Mouse (Mus musculus) lung, postnatal 0 days (tissue): ENCODE measurements around the gene Smn1. TPM values are rescaled to one million over a fixed set of nuclear protein-coding genes. Genes with fewer than 3 reads are reported as not detected.

Experiments used
- ATAC-seq: fragments of 200-750 bp; cut with Nextera tagmentation; 2 replicates; pipeline ENCODE4 v1.8.0; 2017; ENCODE audit warnings: moderate library complexity
- DNase-seq: peaks from one replicate; pipeline ENCODE4 v3.0.0-alpha.2; 2016; ENCODE audit warnings: low spot score
- H3K27ac ChIP-seq: fragments of 300-500 bp; sonication (generic); 2 replicates; pipeline ENCODE4 v1.5.1; 2014; ENCODE audit warnings: antibody characterized with exemption, mild to moderate bottlenecking, low read length, mixed read lengths
- H3K27me3 ChIP-seq: fragments of 300-500 bp; sonication (generic); replicated peaks from 2 replicates; pipeline ENCODE4 v1.6.1; 2014; ENCODE audit warnings: low read length, mixed read lengths; ENCODE audit not compliant: insufficient read depth
- H3K36me3 ChIP-seq: fragments of 300-500 bp; sonication (generic); 2 replicates; pipeline ENCODE4 v1.6.1; 2014; ENCODE audit warnings: low read length, mixed read lengths; ENCODE audit not compliant: insufficient read depth
- H3K4me1 ChIP-seq: fragments of 300-500 bp; sonication (generic); 2 replicates; pipeline ENCODE4 v1.6.1; 2014; ENCODE audit warnings: antibody characterized with exemption, low read depth, low read length, mixed read lengths; ENCODE audit not compliant: insufficient read depth
- H3K4me2 ChIP-seq: fragments of 300-500 bp; sonication (generic); replicated peaks from 2 replicates; pipeline ENCODE4 v1.6.1; 2014; ENCODE audit warnings: low read depth, mild to moderate bottlenecking, low read length, moderate library complexity, mixed read lengths
- H3K4me3 ChIP-seq: fragments of 300-500 bp; sonication (generic); 2 replicates; pipeline ENCODE4 v1.5.1; 2014; ENCODE audit warnings: low read depth, low read length
- H3K9ac ChIP-seq: fragments of 300-500 bp; sonication (generic); replicated peaks from 2 replicates; pipeline ENCODE4 v1.6.1; 2014; ENCODE audit warnings: low read depth, mild to moderate bottlenecking
- H3K9me3 ChIP-seq: fragments of 300-500 bp; sonication (generic); 2 replicates; pipeline ENCODE4 v1.6.1; 2016; ENCODE audit warnings: low read length, mixed read lengths
- CTCF ChIP-seq: IDR thresholded peaks from 2 replicates; pipeline ENCODE4 v1.5.1; 2016; ENCODE audit warnings: antibody characterized with exemption, mild to moderate bottlenecking
- EP300 ChIP-seq: IDR thresholded peaks from 2 replicates; pipeline ENCODE4 v1.6.1; 2016; ENCODE audit warnings: antibody characterized with exemption, mild to moderate bottlenecking, control low read depth
- WGBS: fragments of 180-500 bp; shearing (Covaris S2); extraction: QIAGEN DNeasy Blood & Tissue Kit; methylation state at CpG from one replicate; pipeline ENCODE4 v1.1.7; 2014; 5-methylcytosine and 5-hydroxymethylcytosine counted together
- polyA plus RNA-seq: library from polyadenylated mRNA; unstranded; fragments of >200 nt; fragmentation: Nextera tagmentation; extraction: Ambion mirVana; gene quantifications from 2 replicates; pipeline ENCODE4 v1.2.1, GENCODE M21; 2015

Gene Smn1
- 20.5 and 23.0 TPM in 2 replicates for polyA plus RNA-seq

DNA sequence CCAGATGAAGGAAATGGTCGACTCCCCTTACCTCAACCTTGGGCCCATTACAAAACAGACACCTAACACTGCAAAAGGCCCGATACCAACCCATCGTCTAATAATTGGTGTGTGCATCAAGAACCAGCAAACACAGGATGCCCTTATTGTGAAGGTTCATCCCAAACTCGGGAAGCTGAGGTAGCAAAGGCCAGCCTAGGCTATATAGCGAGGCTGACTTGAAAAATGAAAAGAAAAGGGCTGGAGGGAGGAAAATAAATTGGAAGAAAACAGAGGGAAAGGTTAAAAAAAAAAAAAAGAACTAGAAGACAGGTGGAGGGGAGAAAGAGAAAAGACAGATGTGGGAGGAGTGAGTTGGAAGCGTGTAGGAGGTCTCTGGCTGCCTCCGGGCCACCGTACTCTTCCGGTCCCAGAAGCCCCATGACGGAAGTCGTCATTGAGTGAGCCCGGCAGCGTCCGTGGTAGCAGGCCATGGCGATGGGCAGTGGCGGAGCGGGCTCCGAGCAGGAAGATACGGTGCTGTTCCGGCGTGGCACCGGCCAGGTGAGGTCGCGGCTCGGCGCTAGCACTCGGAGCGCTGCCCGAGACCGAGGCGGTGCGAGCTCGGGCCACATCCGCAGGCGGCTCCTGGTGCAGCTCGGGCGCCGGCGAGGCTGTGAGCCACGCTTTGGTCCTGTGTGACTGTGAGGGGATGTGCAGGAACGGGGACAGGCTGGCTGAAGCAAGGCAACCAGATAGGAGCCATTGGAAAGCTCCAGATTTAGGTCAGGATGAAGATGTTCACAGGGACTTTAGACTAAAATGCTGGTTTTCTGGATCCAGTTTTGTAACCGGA is at the start of gene Smn1:
TSS of gene Smn1 (plus strand) at position 430 of the 835 bp plus-strand sequence.
- H3K4me1 ChIP-seq = peaks cover 9% of the 10 kb centered on the region; the same call in 1 of the 2 replicates
- DNase-seq (peak; percentile 96), ATAC-seq (peak; percentile 100)
- H3K27ac ChIP-seq = peak within 1 kb of the TSS; percentile 57; the same call in 1 of the 2 replicates
- peaks cover 10% of the 10 kb centered on the region; the same call in 1 of the 2 replicates for H3K36me3 ChIP-seq
- H3K4me3 ChIP-seq = peak within 1 kb of the TSS; percentile 91
- H3K27me3 ChIP-seq = no peaks in the 10 kb centered on the region
- peak; percentile 24; the same call in 1 of the 2 replicates for TF ChIP-seq EP300
- no peak for TF ChIP-seq CTCF
- H3K4me2 ChIP-seq = peak within 1 kb of the TSS; percentile 73
- 3% methylated on average over 42 of the region's 42 CpGs for WGBS
- H3K9me3 ChIP-seq = no peaks in the 10 kb centered on the region
- peak within 1 kb of the TSS; percentile 87 for H3K9ac ChIP-seq

DNA sequence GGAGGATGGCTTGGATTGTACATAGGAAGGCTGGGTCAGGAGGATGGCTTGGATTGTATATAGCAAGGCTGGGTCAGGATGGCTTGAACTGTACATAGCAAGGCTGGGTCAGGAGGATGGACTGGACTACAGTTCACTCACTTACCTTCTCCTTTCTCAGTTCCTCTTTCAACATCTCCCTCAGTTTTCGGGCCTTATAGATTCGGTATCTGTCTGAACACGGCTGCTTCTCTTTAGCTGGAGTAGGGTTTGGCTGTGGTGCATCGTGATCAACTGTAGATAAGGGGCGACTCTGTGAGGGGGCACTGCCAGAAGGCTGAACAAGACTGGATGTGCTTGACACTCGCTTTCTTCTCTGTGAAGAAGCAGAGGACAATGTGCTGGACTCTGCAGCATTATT is 25.8 kb upstream of the Smn1 start:
- Histone ChIP-seq H3K9ac (no peak overlapping the region), H3K36me3 (peaks cover 22% of the 10 kb centered on the region), H3K4me1 (peaks cover 13% of the 10 kb centered on the region; the same call in 1 of the 2 replicates), H3K4me2 (no peak overlapping the region), H3K27me3 (no peaks in the 10 kb centered on the region), H3K9me3 (0 out of 2 replicates have a peak, but pooled peaks cover 4% of the 10 kb centered on the region), H3K27ac (no peak overlapping the region), H3K4me3 (no peak overlapping the region)
- TF ChIP-seq CTCF (no peak), EP300 (no peak)
- DNase-seq (no peak), ATAC-seq (no peak)
- WGBS = 84% methylated on average over 6 of the region's 6 CpGs

DNA sequence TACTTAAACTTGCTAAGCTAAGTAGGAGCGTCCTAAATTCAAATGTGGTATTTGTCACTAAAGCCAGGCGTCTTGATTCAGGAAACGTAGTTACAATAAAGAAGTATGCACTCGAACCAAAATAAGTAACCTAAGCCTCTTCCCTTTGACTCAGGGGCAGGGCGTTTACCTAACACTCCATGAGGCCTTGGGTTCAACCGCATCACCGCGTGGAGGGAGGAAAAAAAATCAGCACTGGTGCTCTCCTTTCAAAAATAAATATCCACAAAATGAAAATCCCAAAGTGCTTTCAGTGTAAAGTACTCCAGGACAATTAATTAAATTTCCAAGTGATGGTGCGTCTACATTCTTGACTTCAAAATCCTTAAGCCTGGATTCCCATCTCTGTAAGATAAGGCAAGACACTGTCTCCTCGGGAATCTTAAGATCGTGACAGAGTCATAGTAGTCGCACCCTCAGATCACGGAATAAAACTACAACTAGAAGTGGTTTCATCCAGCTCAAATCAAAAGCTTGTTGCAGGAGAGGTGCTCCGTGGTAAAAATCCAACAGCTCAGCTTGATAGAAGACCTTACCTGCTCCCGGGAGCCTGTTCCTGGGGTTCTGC is 21.5 kb upstream of the Smn1 start:
- Histone ChIP-seq H3K4me3 (peak overlapping the region; percentile 90), H3K9me3 (no peaks in the 10 kb centered on the region), H3K27ac (peak overlapping the region; percentile 87), H3K27me3 (no peaks in the 10 kb centered on the region), H3K36me3 (no peaks in the 10 kb centered on the region), H3K4me1 (peaks cover 13% of the 10 kb centered on the region; the same call in 1 of the 2 replicates), H3K9ac (peak overlapping the region; percentile 87), H3K4me2 (peak overlapping the region; percentile 79)
- TF ChIP-seq CTCF = no peak
- TF ChIP-seq EP300 = no peak
- no peak for ATAC-seq
- DNase-seq = peak; percentile 46
- 3% methylated on average over 15 of the region's 15 CpGs for WGBS

DNA sequence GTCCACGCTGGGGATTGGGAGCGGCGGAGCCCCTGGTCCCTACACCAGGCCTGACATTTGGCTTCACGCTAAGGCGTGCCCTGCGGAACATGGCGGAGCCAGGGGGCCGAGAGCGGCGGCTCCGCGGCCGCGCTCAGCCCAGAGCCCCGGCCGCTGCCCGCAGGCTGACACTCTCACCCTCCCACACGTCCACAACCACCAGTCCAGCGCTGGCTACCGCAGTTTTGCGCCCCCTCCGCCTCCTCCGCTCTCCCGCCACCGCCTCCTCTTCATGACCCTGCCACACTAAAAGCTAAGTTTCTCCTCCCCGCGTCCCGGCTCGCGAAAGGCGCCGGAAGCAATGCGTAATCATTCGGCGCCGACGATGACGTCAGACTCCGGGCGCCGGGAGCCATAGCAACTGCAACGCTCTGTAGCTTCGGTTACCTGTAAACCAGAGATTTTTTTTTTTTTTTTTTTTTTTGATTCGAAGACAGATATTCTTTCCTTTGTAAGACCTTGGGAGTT is 20.9 kb upstream of the Smn1 start, which contains the start of gene Bdp1:
TSS of gene Bdp1 (minus strand) at position 323 of the 507 bp plus-strand sequence.
- no peaks in the 10 kb centered on the region for H3K27me3 ChIP-seq
- peak within 1 kb of the TSS; percentile 87 for H3K9ac ChIP-seq
- ATAC-seq = peak; percentile 86
- WGBS = under 1% methylated on average over 41 of the region's 44 CpGs
- H3K36me3 ChIP-seq = no peaks in the 10 kb centered on the region
- H3K4me3 ChIP-seq = peak within 1 kb of the TSS; percentile 90
- H3K27ac ChIP-seq = peak within 1 kb of the TSS; percentile 87
- peaks cover 13% of the 10 kb centered on the region; the same call in 1 of the 2 replicates for H3K4me1 ChIP-seq
- TF ChIP-seq EP300 (no peak), CTCF (no peak)
- H3K9me3 ChIP-seq = no peaks in the 10 kb centered on the region
- H3K4me2 ChIP-seq = peak within 1 kb of the TSS; percentile 79
- peak; percentile 91 for DNase-seq

DNA sequence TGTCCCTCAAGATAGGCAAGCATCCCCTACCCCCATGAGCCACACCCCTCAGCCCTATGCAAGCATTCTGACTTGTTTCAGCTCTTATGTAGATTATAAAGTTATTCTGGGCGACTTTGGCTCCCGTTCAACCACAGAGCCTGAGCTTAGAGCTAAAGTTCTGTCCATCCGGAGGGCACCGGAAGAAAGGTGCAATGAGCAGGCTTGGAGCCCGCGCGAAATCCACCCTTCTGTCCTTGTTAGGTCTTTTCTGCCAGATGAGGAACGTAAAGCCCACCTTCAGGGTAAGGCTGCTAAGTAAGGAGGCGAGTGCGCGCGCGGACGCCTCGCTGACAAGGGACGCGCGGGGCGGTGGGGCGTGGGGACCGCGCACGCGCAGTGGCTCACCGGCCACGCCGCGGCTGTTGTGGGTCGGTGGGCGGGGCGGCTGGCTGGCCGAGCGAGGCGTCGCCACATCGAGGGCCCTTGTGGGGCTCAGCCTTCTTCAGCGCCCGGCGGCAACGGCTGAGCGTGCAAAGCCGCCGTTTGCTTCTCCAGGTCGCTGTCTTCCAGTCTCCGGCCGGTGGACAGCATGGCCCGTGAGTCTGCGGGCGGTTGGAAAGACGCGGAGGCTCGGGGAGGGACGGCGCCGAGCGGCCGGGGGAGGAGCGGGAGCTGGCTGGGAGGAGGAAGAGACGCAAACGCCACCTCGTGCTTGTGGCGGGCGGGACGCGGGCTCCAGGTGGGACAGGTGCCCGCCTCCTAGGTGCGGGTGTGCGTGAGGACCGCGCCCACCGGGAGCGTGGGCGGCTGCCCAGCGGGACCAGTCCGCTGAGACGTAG is 16.8 kb upstream of the Smn1 start, which contains the start of gene Serf1:
TSS of gene Serf1 (plus strand) at position 361 of the 821 bp plus-strand sequence.
- TF ChIP-seq EP300 (no peak), CTCF (no peak)
- peak; percentile 84 for ATAC-seq
- H3K36me3 ChIP-seq = no peaks in the 10 kb centered on the region
- under 1% methylated on average over 66 of the region's 76 CpGs for WGBS
- peak within 1 kb of the TSS; percentile 69 for H3K4me3 ChIP-seq
- H3K27ac ChIP-seq = 0 out of 2 replicates have a peak within 1 kb of the TSS, but pooled peaks have one; percentile 51
- no peaks in the 10 kb centered on the region for H3K27me3 ChIP-seq
- peak; percentile 87 for DNase-seq
- peak within 1 kb of the TSS; percentile 95 for H3K4me2 ChIP-seq
- peak within 1 kb of the TSS; percentile 50 for H3K9ac ChIP-seq
- peaks cover 3% of the 10 kb centered on the region; the same call in 1 of the 2 replicates for H3K4me1 ChIP-seq
- H3K9me3 ChIP-seq = no peaks in the 10 kb centered on the region
